Mouse (Mus musculus) bone marrow, adult 2 months (tissue): ENCODE data around the gene Psme2. TPM values are rescaled to one million over a fixed set of nuclear protein-coding genes. Genes with fewer than 3 reads are reported as not detected.

Source experiments
- H3K27ac ChIP-seq: fragments of 200-500 bp; 2 replicates; pipeline ENCODE4 v1.5.1; 2012; ENCODE audit warnings: low read depth, mild to moderate bottlenecking, control low read depth, inconsistent platforms, low read length; ENCODE audit not compliant: control insufficient read depth, poor library complexity, insufficient read depth
- H3K4me1 ChIP-seq: fragments of 200-500 bp; 2 replicates; pipeline ENCODE4 v1.6.1; 2011; ENCODE audit warnings: low read length; ENCODE audit not compliant: control insufficient read depth, insufficient read depth
- H3K4me3 ChIP-seq: fragments of 200-500 bp; replicated peaks from 2 replicates; pipeline ENCODE3; 2011; ENCODE audit warnings: mild to moderate bottlenecking, low read depth, low read length, control low read depth; ENCODE audit not compliant: control insufficient read depth
- CTCF ChIP-seq: fragments of 200-500 bp; IDR thresholded peaks from 2 replicates; pipeline ENCODE4 v1.5.1; 2011; ENCODE audit warnings: low read length, control low read depth; ENCODE audit not compliant: control insufficient read depth, insufficient read depth
- POLR2A ChIP-seq: fragments of 200-500 bp; IDR thresholded peaks from 2 replicates; pipeline ENCODE4 v1.6.1; 2011; ENCODE audit warnings: low read depth, mild to moderate bottlenecking, control low read depth, low read length, borderline replicate concordance; ENCODE audit not compliant: control insufficient read depth
- WGBS: fragments of 180-500 bp; shearing (Covaris S2); methylation state at CpG from one replicate; pipeline ENCODE4 v1.1.7; 2018; 5-methylcytosine and 5-hydroxymethylcytosine counted together
- polyA plus RNA-seq: library from polyadenylated mRNA; stranded (reverse); fragments of >200 nt; gene quantifications from 2 replicates; pipeline ENCODE4 v1.2.4, GENCODE M21; 2011; ENCODE audit warnings: low replicate concordance; ENCODE audit not compliant: missing spikeins, insufficient read depth, insufficient read length

Psme2 gene
- polyA plus RNA-seq, 1 experiment = 175 TPM

GRCm38 (mm10) chr14:55603633-55604576 is 13.0 kb upstream of the Psme2 start:
- under 1% methylated on average over 19 of the region's 19 CpGs for WGBS
- Histone ChIP-seq H3K27ac (peak overlapping the region; percentile 95), H3K4me3 (peak overlapping the region; percentile 77), H3K4me1 (peaks cover 7% of the 10 kb centered on the region; the same call in 1 of the 2 replicates)
- TF ChIP-seq POLR2A (peak; percentile 47), CTCF (peak; percentile 98)

GRCm38 (mm10) chr14:55603271-55603632 is 12.3 kb upstream of the Psme2 start, which contains the start of gene Irf9:
Gene Irf9 (plus strand): TSS chr14:55603571.
- peaks cover 7% of the 10 kb centered on the region; the same call in 1 of the 2 replicates for H3K4me1 ChIP-seq
- WGBS = 38% methylated on average over 7 of the region's 7 CpGs

GRCm38 (mm10) chr14:55598521-55599390 is 7.8 kb upstream of the Psme2 start:
- WGBS = 93% methylated on average over 21 of the region's 21 CpGs
- no peak for TF ChIP-seq CTCF
- TF ChIP-seq POLR2A = no peak
- Histone ChIP-seq H3K4me1 (peaks cover 3% of the 10 kb centered on the region; the same call in 1 of the 2 replicates), H3K4me3 (no peak overlapping the region), H3K27ac (no peak overlapping the region)

More at GRCm38 (mm10) chr14:55603271-55603632, 12.3 kb upstream of the Psme2 start, which contains the start of gene Irf9:
- TF ChIP-seq CTCF (no peak), POLR2A (no peak)
- peak within 1 kb of the TSS; percentile 95 for H3K27ac ChIP-seq
- H3K4me3 ChIP-seq = peak within 1 kb of the TSS; percentile 77

- TF ChIP-seq POLR2A (no peak), CTCF (no peak)
- H3K27ac ChIP-seq = no peak overlapping the region
- 92% methylated on average over 13 of the region's 13 CpGs for WGBS
- H3K4me1 ChIP-seq = no peaks in the 10 kb centered on the region; the same call in 1 of the 2 replicates
- no peak overlapping the region for H3K4me3 ChIP-seq
These were observed 5.2 kb upstream of the Psme2 start for GRCm38 (mm10) chr14:55596036-55596690.

- H3K27ac ChIP-seq = peak overlapping the region; percentile 96
- TF ChIP-seq CTCF = no peak
- no peak for TF ChIP-seq POLR2A
- H3K4me1 ChIP-seq = no peaks in the 10 kb centered on the region; the same call in 1 of the 2 replicates
- WGBS = 3% methylated on average over 16 of the region's 16 CpGs
- H3K4me3 ChIP-seq = peak overlapping the region; percentile 96
These were observed 1.3 kb upstream of the Psme2 start for GRCm38 (mm10) chr14:55592226-55592625.

- no peak for TF ChIP-seq CTCF
- peak; percentile 60; the same call in 1 of the 2 replicates for TF ChIP-seq POLR2A
- under 1% methylated on average over 33 of the region's 33 CpGs for WGBS
- H3K4me1 ChIP-seq = no peaks in the 10 kb centered on the region; the same call in 1 of the 2 replicates
- H3K27ac ChIP-seq = peak within 1 kb of the TSS; percentile 96
- H3K4me3 ChIP-seq = peak within 1 kb of the TSS; percentile 96
These were observed 498 bp upstream of the Psme2 start, which contains the start of gene Rnf31 for GRCm38 (mm10) chr14:55591331-55591891. Gene Rnf31 (plus strand): TSS chr14:55591708.

GRCm38 (mm10) chr14:55589771-55590448 is 1.0 kb downstream of the Psme2 start:
- no peak overlapping the region for H3K4me3 ChIP-seq
- H3K4me1 ChIP-seq = no peaks in the 10 kb centered on the region; the same call in 1 of the 2 replicates
- H3K27ac ChIP-seq = no peak overlapping the region; the same call in 1 of the 2 replicates
- WGBS = 56% methylated on average over 11 of the region's 11 CpGs
- TF ChIP-seq POLR2A (no peak), CTCF (no peak)
